10 mouse cellular contexts compared by ENCODE assay signal in genomic region chr4:55145968-55146367, GRCm38 (mm10).
A peak's percentile ranks its signal among the peaks of the same experiment; 100 is the strongest.
DNase-seq lines count a peak whose midpoint lies in the region; ATAC-seq lines count a peak whose summit lies in the region.
"Had no signal": no experiment of that assay in that cellular context is flagged by ENCODE, and none has a peak within 500 bp of the region (broad histone marks: within the 10 kb centered on the region; RNA-seq: fewer than 3 reads in every experiment).

No protein-coding gene starts in this region.

- H3K4me1 ChIP-seq in hindbrain, embryonic 11.5 days (replicated peaks; ENCODE audit: control insufficient read depth, insufficient read depth, low read length): no peaks in the 10 kb centered on the region; the same call in 1 of the 2 replicates
- peaks cover 6% of the 10 kb centered on the region for H3K4me1 ChIP-seq in hindbrain, embryonic 13.5 days (replicated peaks)

- no peaks in the 10 kb centered on the region for H3K27me3 ChIP-seq in hindbrain, embryonic 11.5 days (ENCODE audit: control insufficient read depth, insufficient read depth, low read length)
- no peaks in the 10 kb centered on the region for H3K27me3 ChIP-seq in hindbrain, embryonic 13.5 days
- H3K27me3 ChIP-seq: limb, embryonic 13.5 days had no signal

- peak; percentile 28 for DNase-seq in hindbrain, embryonic 11.5 days (ENCODE audit: low spot score)
- peak; percentile 61 for DNase-seq in brain, adult 2 months (ENCODE audit: low read depth, low spot score)
- DNase-seq in embryo, embryonic 10.5 days (ENCODE audit: low spot score): peak; percentile 58
- DNase-seq in hindlimb bud, embryonic 11.5 days (ENCODE audit: extremely low spot score, low read depth, low spot score): peak; percentile 10
- no peak for DNase-seq in spleen, adult 18-20 months
- no peak for DNase-seq in ovary, postnatal 36 days (ENCODE audit: low spot score)
- DNase-seq: kidney, postnatal 14 days; lung, postnatal 36 days had no signal

- H3K36me3 ChIP-seq in hindbrain, embryonic 11.5 days (ENCODE audit: control insufficient read depth, insufficient read depth, low read length): no peaks in the 10 kb centered on the region
- H3K36me3 ChIP-seq in hindbrain, embryonic 13.5 days: no peaks in the 10 kb centered on the region
- H3K36me3 ChIP-seq: limb, embryonic 13.5 days had no signal

- no peak overlapping the region for H3K9ac ChIP-seq in hindbrain, embryonic 11.5 days (ENCODE audit: low read depth, low read length)
- H3K9ac ChIP-seq in hindbrain, embryonic 13.5 days: no peak overlapping the region
- H3K9ac ChIP-seq: limb, embryonic 13.5 days had no signal

- no peaks in the 10 kb centered on the region for H3K9me3 ChIP-seq in hindbrain, embryonic 11.5 days (ENCODE audit: control insufficient read depth, low read length)
- H3K9me3 ChIP-seq in hindbrain, embryonic 13.5 days: no peaks in the 10 kb centered on the region
- H3K9me3 ChIP-seq: limb, embryonic 13.5 days had no signal

- WGBS in hindbrain, embryonic 11.5 days: 40% methylated on average over 8 of the region's 8 CpGs
- WGBS in hindbrain, embryonic 13.5 days: 44% methylated on average over 8 of the region's 8 CpGs

- H3K4me3 ChIP-seq in hindbrain, embryonic 11.5 days (ENCODE audit: low read depth, low read length): no peak overlapping the region
- H3K4me3 ChIP-seq in hindbrain, embryonic 13.5 days: no peak overlapping the region
- H3K4me3 ChIP-seq: limb, embryonic 13.5 days had no signal

- H3K27ac ChIP-seq in hindbrain, embryonic 11.5 days (ENCODE audit: low read depth, low read length): no peak overlapping the region
- H3K27ac ChIP-seq in hindbrain, embryonic 13.5 days: no peak overlapping the region
- H3K27ac ChIP-seq: limb, embryonic 13.5 days had no signal

- H3K4me2 ChIP-seq in hindbrain, embryonic 11.5 days (replicated peaks; ENCODE audit: low read depth, low read length): no peak overlapping the region
- no peak overlapping the region for H3K4me2 ChIP-seq in hindbrain, embryonic 13.5 days
- H3K4me2 ChIP-seq: limb, embryonic 13.5 days had no signal

- no peak for ATAC-seq in hindbrain, embryonic 11.5 days (ENCODE audit: low FRiP score)
- ATAC-seq in hindbrain, embryonic 13.5 days (ENCODE audit: low FRiP score): no peak

Comparison
In these comparisons a context has a peak if more than half of its experiments do, and no peak if none do; other contexts are left out.
1. DNase-seq: peak in hindbrain, embryonic 11.5 days (single experiment), brain, adult 2 months (single experiment), embryo, embryonic 10.5 days (single experiment) and hindlimb bud, embryonic 11.5 days (single experiment); none in spleen, adult 18-20 months (0 of 2) and ovary, postnatal 36 days (single experiment).